Mouse (Mus musculus): ENCODE measurements around the gene Pigw. TPM values are rescaled to one million over a fixed set of nuclear protein-coding genes. Genes with fewer than 3 reads are reported as not detected.

Gene Pigw
- polyA plus RNA-seq, 1 experiment, result 0.14 TPM

DNA sequence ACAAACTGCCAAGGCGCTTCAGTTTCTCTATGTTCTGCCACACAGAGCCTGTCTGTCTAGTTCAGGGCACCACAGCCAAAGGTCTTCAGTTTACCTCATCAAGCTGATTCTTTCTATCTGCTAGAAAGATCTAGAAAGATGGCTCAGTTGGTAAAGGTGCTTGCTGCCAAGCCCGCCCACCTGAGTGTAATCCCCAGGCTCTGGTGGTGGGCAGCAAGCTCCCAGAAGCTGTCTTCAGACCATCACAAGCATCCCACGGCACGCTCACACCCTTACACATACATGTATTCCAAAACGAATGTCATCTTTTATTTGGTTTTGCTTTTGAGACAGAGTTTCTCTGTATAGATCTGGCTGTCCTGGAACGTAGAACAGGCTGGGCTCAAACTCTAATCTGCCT lies 28.4 kb upstream of the Pigw start:
- Histone ChIP-seq H3K9me3 (ENCODE audit: control insufficient read depth, low read length) (no peaks in the 10 kb centered on the region), H3K27me3 (ENCODE audit: control insufficient read depth) (no peaks in the 10 kb centered on the region), H3K4me1 (ENCODE audit: control insufficient read depth) (peaks cover 4% of the 10 kb centered on the region; the same call in 1 of the 2 replicates), H3K36me3 (ENCODE audit: control insufficient read depth) (peaks cover 97% of the 10 kb centered on the region), H3K4me3 (replicated peaks) (no peak overlapping the region)
- no peak for TF ChIP-seq TAL1 (IDR thresholded peaks at IDR 0.05; ENCODE audit: low read length)
- TF ChIP-seq GATA1 (IDR thresholded peaks at IDR 0.05; ENCODE audit: low read length), result no peak

DNA sequence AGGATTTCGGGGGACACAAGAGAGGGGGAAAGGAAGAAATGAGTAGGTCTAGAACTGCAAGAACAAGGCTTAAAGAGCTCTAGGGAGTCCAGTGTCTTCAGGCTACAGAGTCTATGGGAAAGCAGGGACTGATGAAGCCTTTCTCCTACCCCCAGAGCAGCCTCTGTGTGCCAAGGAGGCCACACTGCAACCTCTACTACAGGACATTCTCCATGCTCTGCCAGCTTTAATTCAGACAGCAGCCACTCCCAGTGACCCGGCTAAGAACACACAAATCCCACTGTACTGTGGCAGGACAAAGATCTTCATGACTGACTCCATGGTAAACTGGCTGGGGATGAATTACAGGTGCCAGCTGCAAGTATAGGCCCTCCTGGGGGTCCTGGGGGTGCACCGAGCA lies 27.0 kb upstream of the Pigw start:
- 0 out of 2 replicates have a peak, but pooled peaks cover 2% of the 10 kb centered on the region for H3K4me1 ChIP-seq (ENCODE audit: control insufficient read depth)
- peaks cover 98% of the 10 kb centered on the region for H3K36me3 ChIP-seq (ENCODE audit: control insufficient read depth)
- no peaks in the 10 kb centered on the region for H3K9me3 ChIP-seq (ENCODE audit: control insufficient read depth, low read length)
- H3K27me3 ChIP-seq (ENCODE audit: control insufficient read depth), result no peaks in the 10 kb centered on the region
- no peak overlapping the region for H3K4me3 ChIP-seq (replicated peaks)
- TF ChIP-seq TAL1 (IDR thresholded peaks at IDR 0.05; ENCODE audit: low read length), result no peak

DNA sequence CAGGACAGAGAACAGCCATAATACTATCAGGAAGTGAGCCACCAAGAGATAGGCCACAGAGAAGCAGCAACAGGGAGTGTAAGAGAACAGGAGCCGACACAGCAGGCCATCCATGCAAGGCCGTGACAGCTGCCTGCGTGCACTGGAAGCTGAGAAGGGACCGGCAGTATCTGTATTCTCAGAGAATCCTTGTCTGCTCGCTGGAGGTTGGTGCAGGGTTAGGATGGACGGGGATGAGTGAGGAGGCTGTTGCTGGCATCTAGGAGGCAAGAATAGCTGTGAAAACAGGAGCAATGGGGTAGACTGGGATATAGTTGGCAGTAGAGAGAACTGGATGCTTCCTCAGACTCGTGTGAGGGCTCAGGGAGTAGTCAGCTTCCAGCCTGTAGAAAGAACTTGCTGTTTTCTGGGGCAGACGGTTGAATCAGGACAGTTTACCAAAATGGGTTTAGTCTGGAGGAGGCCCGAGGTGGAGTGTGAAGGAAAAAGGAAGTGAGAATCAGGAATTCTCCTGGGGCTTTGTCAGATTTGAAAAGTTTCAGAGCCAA lies 24.6 kb upstream of the Pigw start:
- peaks cover 98% of the 10 kb centered on the region for H3K36me3 ChIP-seq (ENCODE audit: control insufficient read depth)
- TF ChIP-seq GATA1 (IDR thresholded peaks at IDR 0.05; ENCODE audit: low read length), result no peak
- no peak for TF ChIP-seq TAL1 (IDR thresholded peaks at IDR 0.05; ENCODE audit: low read length)
- H3K4me1 ChIP-seq (ENCODE audit: control insufficient read depth), result peaks cover 4% of the 10 kb centered on the region; the same call in 1 of the 2 replicates
- no peaks in the 10 kb centered on the region for H3K9me3 ChIP-seq (ENCODE audit: control insufficient read depth, low read length)
- H3K4me3 ChIP-seq (replicated peaks), result no peak overlapping the region
- H3K27me3 ChIP-seq (ENCODE audit: control insufficient read depth), result no peaks in the 10 kb centered on the region

DNA sequence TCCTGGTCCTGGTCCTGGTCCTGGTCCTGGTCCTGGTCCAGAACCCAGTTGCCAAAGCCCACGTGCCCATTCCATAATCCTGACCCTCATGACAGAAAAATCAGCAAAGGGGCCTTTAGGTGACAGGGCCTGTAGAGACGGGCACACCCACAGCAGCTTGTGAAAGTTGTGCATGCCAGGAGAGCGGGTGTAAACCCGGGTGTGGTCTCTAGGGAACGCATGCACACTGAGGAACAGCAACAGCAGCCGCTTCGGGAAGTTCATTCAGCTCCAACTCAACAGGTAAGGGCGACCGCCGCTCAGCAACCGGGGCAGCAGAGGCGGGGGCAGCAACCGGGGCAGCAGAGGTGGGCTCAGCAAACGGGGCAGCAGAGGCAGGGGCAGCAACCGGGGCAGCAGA lies 13.0 kb upstream of the Pigw start:
- peaks cover 89% of the 10 kb centered on the region for H3K36me3 ChIP-seq (ENCODE audit: control insufficient read depth)
- TF ChIP-seq TAL1 (IDR thresholded peaks at IDR 0.05; ENCODE audit: low read length) (no peak), GATA1 (IDR thresholded peaks at IDR 0.05; ENCODE audit: low read length) (no peak)
- H3K27me3 ChIP-seq (ENCODE audit: control insufficient read depth), result no peaks in the 10 kb centered on the region
- H3K4me3 ChIP-seq (replicated peaks), result no peak overlapping the region
- H3K9me3 ChIP-seq (ENCODE audit: control insufficient read depth, low read length), result 0 out of 2 replicates have a peak, but pooled peaks cover 2% of the 10 kb centered on the region
- peaks cover 5% of the 10 kb centered on the region for H3K4me1 ChIP-seq (ENCODE audit: control insufficient read depth)

DNA sequence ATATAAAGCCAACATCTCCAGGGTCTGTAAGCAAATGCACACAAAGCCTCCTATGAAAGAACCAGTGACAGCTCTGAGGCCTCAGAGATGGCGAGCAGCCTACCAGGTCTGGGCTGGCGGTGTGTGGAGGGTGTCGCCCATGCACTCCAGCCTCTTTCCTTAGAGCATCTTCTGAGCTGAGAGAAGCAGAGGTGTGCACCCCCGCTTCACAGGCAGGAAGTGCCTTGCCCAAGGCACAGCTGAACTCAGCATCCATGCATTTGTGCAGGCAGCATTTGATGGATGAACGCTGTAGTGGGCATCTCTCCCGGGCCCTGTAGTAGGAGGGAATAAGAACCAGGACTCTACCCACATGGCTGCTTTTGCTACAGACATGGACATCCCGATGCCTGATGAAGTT lies 11.6 kb upstream of the Pigw start:
- peaks cover 88% of the 10 kb centered on the region for H3K36me3 ChIP-seq (ENCODE audit: control insufficient read depth)
- H3K4me3 ChIP-seq (replicated peaks), result no peak overlapping the region
- TF ChIP-seq TAL1 (IDR thresholded peaks at IDR 0.05; ENCODE audit: low read length) (no peak), GATA1 (IDR thresholded peaks at IDR 0.05; ENCODE audit: low read length) (no peak)
- H3K27me3 ChIP-seq (ENCODE audit: control insufficient read depth), result no peaks in the 10 kb centered on the region
- 0 out of 2 replicates have a peak, but pooled peaks cover 2% of the 10 kb centered on the region for H3K9me3 ChIP-seq (ENCODE audit: control insufficient read depth, low read length)
- peaks cover 5% of the 10 kb centered on the region for H3K4me1 ChIP-seq (ENCODE audit: control insufficient read depth)

DNA sequence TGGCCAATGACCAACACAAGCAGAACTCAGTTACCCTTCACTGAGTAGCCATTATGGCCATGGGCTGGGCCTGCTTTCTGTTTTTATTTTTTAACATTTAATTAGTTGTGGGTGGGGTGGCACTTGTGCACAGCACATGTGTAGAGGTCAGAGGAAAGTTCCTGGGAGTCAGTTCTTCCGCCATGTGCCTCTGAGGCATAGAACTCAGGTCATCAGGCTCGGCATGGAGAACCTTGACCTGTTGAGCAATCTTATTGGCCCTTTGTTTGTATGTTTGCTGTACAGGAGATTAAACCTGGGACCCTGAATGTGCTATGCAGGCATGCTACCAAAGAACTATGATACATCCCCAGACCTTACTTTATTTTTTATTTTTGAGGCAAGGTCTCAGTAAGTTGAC lies 9.4 kb upstream of the Pigw start:
- H3K4me1 ChIP-seq (ENCODE audit: control insufficient read depth), result peaks cover 5% of the 10 kb centered on the region
- H3K36me3 ChIP-seq (ENCODE audit: control insufficient read depth), result peaks cover 88% of the 10 kb centered on the region

DNA sequence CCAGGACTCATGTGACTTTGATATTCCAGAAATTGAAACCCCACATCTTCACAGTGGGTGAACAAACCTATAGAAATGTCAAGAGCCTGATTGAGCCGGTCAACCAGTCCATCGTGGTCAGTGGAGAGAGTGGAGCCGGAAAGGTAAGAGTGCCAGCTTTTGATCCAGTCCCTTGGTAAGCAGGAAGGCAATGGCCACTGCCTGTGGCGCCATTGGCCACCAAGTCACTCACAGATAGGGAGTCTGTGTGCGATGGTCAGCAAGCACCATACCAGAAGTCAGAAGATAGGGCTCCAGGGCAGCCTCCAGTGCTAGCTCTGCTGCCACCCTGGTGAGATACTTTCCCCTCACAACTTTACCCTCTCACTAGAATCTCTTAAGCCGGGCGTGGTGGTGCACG lies 7.9 kb upstream of the Pigw start:
- 0 out of 2 replicates have a peak, but pooled peaks cover 2% of the 10 kb centered on the region for H3K9me3 ChIP-seq (ENCODE audit: control insufficient read depth, low read length)
- H3K4me3 ChIP-seq (replicated peaks), result no peak overlapping the region
- H3K27me3 ChIP-seq (ENCODE audit: control insufficient read depth), result no peaks in the 10 kb centered on the region
- peaks cover 3% of the 10 kb centered on the region for H3K4me1 ChIP-seq (ENCODE audit: control insufficient read depth)
- no peak for TF ChIP-seq TAL1 (IDR thresholded peaks at IDR 0.05; ENCODE audit: low read length)
- TF ChIP-seq GATA1 (IDR thresholded peaks at IDR 0.05; ENCODE audit: low read length), result no peak
- peaks cover 90% of the 10 kb centered on the region for H3K36me3 ChIP-seq (ENCODE audit: control insufficient read depth)

More for the DNA sequence above, 9.4 kb upstream of the Pigw start:
- no peak overlapping the region for H3K4me3 ChIP-seq (replicated peaks)
- 0 out of 2 replicates have a peak, but pooled peaks cover 2% of the 10 kb centered on the region for H3K9me3 ChIP-seq (ENCODE audit: control insufficient read depth, low read length)
- TF ChIP-seq TAL1 (IDR thresholded peaks at IDR 0.05; ENCODE audit: low read length) (no peak), GATA1 (IDR thresholded peaks at IDR 0.05; ENCODE audit: low read length) (no peak)
- H3K27me3 ChIP-seq (ENCODE audit: control insufficient read depth), result no peaks in the 10 kb centered on the region

DNA sequence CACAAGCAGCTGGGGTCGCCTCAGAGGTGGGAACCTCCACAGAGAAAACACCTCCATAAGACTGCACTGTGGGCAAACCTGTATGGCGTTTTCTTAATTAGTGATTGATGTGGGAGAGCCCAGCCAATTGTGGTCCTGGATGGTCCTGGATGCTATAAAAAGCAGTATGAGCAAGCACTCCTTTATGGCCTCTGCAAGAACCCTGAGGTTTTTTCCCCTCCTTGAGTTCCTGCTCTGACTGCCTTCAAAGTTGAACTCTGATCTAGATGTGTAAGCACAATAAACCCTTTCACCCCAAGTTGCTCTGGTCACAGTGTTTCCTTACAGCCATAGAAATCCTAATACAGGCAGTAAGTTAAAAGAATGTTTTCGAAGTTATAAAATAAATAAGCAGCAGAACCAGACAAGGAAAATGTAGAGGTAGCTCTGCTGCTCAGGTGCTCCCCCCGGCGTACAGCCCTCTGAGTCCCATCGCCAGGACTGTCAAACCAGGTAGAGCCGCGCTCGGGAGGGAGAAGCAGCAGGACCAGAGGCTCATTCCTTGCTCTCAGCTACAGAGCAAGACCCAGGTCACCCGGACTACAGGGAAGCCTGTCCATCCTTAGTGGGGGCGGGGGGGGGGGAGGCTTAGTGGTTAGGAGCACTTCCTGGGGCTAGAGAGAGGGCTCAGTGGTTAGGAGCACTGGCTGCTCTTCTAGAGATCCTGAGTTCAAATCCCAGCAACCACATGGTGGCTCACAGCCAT lies 6.9 kb upstream of the Pigw start:
- TF ChIP-seq TAL1 (IDR thresholded peaks at IDR 0.05; ENCODE audit: low read length), result no peak
- no peak for TF ChIP-seq GATA1 (IDR thresholded peaks at IDR 0.05; ENCODE audit: low read length)
- no peaks in the 10 kb centered on the region for H3K27me3 ChIP-seq (ENCODE audit: control insufficient read depth)
- peaks cover 89% of the 10 kb centered on the region for H3K36me3 ChIP-seq (ENCODE audit: control insufficient read depth)
- 0 out of 2 replicates have a peak, but pooled peaks cover 2% of the 10 kb centered on the region for H3K9me3 ChIP-seq (ENCODE audit: control insufficient read depth, low read length)
- H3K4me1 ChIP-seq (ENCODE audit: control insufficient read depth), result peaks cover 6% of the 10 kb centered on the region
- no peak overlapping the region for H3K4me3 ChIP-seq (replicated peaks)

DNA sequence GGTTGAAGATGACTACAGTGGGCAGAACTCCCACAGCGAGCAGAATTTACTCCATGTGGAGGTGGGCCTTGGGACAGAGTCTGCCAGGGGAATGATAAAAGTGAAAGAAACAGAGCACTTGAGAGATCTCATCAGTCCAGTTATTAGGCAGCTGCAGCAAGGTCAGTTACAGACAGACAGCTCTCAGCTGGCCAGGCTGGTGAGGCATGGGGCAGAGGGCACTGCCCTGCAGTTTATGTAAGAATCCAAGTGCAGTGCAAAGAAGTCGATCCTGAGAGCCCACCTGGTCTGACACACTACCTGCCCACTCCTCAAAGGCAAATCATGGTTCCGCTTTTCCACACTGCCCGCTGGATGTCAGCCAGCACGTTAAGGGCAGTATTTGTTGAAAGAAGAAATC lies 6.2 kb upstream of the Pigw start:
- Histone ChIP-seq H3K4me1 (ENCODE audit: control insufficient read depth) (peaks cover 13% of the 10 kb centered on the region), H3K27me3 (ENCODE audit: control insufficient read depth) (no peaks in the 10 kb centered on the region), H3K36me3 (ENCODE audit: control insufficient read depth) (peaks cover 85% of the 10 kb centered on the region), H3K9me3 (ENCODE audit: control insufficient read depth, low read length) (0 out of 2 replicates have a peak, but pooled peaks cover 2% of the 10 kb centered on the region), H3K4me3 (replicated peaks) (no peak overlapping the region)
- TF ChIP-seq GATA1 (IDR thresholded peaks at IDR 0.05; ENCODE audit: low read length) (no peak), TAL1 (IDR thresholded peaks at IDR 0.05; ENCODE audit: low read length) (no peak)

Measured in erythroblast, embryonic 14.5 days (primary cell).